Mouse (Mus musculus) ES-Bruce4 (cell line): ENCODE results near the gene Lgals1.

ENCODE experiments used
- CTCF ChIP-seq: IDR thresholded peaks from one replicate; pipeline ENCODE4 v1.8.1; 2011; ENCODE audit warnings: low read depth, low read length
- POLR2A ChIP-seq: IDR thresholded peaks from one replicate; pipeline ENCODE4 v1.8.1; 2011; ENCODE audit warnings: low read length; ENCODE audit not compliant: insufficient read depth

GRCm38 (mm10) chr15:78916052-78916826 is 10.3 kb upstream of the Lgals1 start:
- TF ChIP-seq POLR2A (no peak), CTCF (no peak)
